Mouse (Mus musculus) hindbrain, embryonic 10.5 days (tissue): ENCODE measurements around the gene Olfr98. TPM values are rescaled to one million over a fixed set of nuclear protein-coding genes. Genes with fewer than 3 reads are reported as not detected.
"Not testable (repeated sequence)": the region's sequence is repeated elsewhere in the genome, so short reads cannot be mapped to it uniquely, and the experiment has no call there.

Experiments
- DNase-seq: peaks from one replicate; pipeline ENCODE4 v3.0.0-alpha.2; 2017; ENCODE audit warnings: low spot score
- H3K27ac ChIP-seq: fragments of 300-500 bp; sonication (generic); 2 replicates; pipeline ENCODE4 v1.5.1; 2016; ENCODE audit warnings: mild to moderate bottlenecking, moderate library complexity
- H3K27me3 ChIP-seq: fragments of 300-500 bp; sonication (generic); 2 replicates; pipeline ENCODE4 v1.6.1; 2016; ENCODE audit warnings: mild to moderate bottlenecking; ENCODE audit not compliant: poor library complexity, insufficient read depth, severe bottlenecking
- H3K36me3 ChIP-seq: fragments of 300-500 bp; sonication (generic); 2 replicates; pipeline ENCODE4 v1.6.1; 2016; ENCODE audit warnings: mild to moderate bottlenecking, moderate library complexity
- H3K4me1 ChIP-seq: fragments of 300-500 bp; sonication (generic); replicated peaks from 2 replicates; pipeline ENCODE4 v1.6.1; 2016; ENCODE audit warnings: mild to moderate bottlenecking
- H3K4me3 ChIP-seq: fragments of 300-500 bp; sonication (generic); 2 replicates; pipeline ENCODE4 v1.5.1; 2016; ENCODE audit warnings: mild to moderate bottlenecking, moderate library complexity
- H3K9me3 ChIP-seq: fragments of 300-500 bp; sonication (generic); 2 replicates; pipeline ENCODE4 v1.6.1; 2016; ENCODE audit warnings: mild to moderate bottlenecking, moderate library complexity
- WGBS: fragments of 180-500 bp; shearing (Covaris S2); methylation state at CpG from one replicate; pipeline ENCODE4 v1.1.7; 2016; 5-methylcytosine and 5-hydroxymethylcytosine counted together
- polyA plus RNA-seq: library from polyadenylated mRNA; unstranded; fragments of >200 nt; fragmentation: Nextera tagmentation; extraction: Ambion mirVana; gene quantifications from 2 replicates; pipeline ENCODE4 v1.2.1, GENCODE M21; 2016

Olfr98 gene
- polyA plus RNA-seq, 1 experiment from 2014 or later: not detected

DNA sequence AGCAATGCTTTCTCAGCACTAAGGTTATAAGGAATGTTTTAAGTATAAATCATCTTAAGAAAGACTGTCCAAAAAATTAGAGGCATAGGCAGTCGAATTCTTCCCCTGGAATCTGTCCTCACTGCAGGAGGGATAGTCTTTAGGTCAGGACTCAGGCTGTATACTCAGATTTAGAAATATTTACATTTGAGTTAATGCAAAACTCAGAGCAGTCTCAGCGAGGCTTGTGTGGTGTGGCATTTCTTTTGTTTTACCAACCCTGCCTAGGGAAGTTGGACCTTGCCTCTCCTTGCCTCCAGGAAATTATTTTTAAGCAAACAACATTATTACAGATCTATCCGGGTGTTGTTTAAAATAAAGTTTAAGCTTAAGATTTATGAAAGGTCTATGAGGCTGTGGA is 21.4 kb downstream of the Olfr98 start:
- H3K9me3 ChIP-seq: 0 out of 2 replicates have a peak, but pooled peaks cover 5% of the 10 kb centered on the region
- H3K36me3 ChIP-seq: no peaks in the 10 kb centered on the region
- H3K4me1 ChIP-seq: no peaks in the 10 kb centered on the region
- H3K4me3 ChIP-seq: no peak overlapping the region
- no peak overlapping the region for H3K27ac ChIP-seq
- WGBS: 63% methylated on average over 3 of the region's 3 CpGs
- H3K27me3 ChIP-seq: no peaks in the 10 kb centered on the region
- DNase-seq: no peak

DNA sequence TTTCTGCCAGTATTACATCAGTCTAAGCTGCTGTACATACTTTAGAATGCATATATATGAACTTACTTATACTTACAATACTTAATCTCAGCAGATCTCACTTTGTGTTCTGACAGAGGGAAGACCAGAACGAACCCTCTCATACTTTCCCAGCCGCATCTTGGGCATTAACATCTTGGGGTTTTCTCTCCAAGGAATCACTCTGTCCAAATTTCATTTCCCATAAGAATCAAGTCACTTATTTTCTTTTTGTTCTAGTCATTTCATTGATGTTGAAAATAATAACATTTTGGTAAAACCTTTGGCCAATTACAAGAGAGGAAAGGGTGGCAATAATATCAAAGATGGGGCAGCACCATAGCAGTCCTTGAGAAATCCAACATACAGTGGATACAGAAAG is 26.3 kb downstream of the Olfr98 start, which contains the start of gene Olfr97:
Gene Olfr97 (minus strand): TSS at position 101 of the 400 bp plus-strand sequence.
- WGBS: 95% methylated on average over 2 of the region's 2 CpGs

DNA sequence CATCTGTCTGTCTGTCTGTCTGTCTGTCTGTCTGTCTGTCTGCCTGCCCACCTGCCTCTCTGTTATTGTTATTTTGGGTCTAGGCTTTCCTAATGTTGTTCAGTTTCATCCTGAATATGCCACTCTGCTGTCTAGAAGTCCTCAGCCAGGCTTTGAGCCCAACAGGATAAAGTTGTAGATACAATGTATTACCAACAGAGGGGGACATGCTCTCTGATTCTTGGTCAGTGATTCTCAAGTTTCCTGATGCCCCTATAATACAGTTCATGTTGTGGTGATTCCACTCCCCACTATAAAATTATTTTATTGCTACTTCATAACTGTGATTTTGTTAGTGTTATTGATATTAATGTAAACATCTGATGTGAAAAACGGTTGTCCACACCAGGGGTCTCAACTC is 41.7 kb downstream of the Olfr98 start:
- no peak overlapping the region for H3K27ac ChIP-seq
- 0 out of 2 replicates have a peak, but pooled peaks cover 8% of the 10 kb centered on the region for H3K9me3 ChIP-seq
- no peaks in the 10 kb centered on the region for H3K36me3 ChIP-seq
- no peak overlapping the region for H3K4me3 ChIP-seq
- no peak for DNase-seq
- no peaks in the 10 kb centered on the region for H3K4me1 ChIP-seq
- 20% methylated on average over 1 of the region's 1 CpGs for WGBS
- H3K27me3 ChIP-seq: no peaks in the 10 kb centered on the region

More for the DNA sequence above, 26.3 kb downstream of the Olfr98 start, which contains the start of gene Olfr97:
- not testable (repeated sequence) for H3K36me3 ChIP-seq, H3K27ac ChIP-seq, DNase-seq, H3K27me3 ChIP-seq, H3K9me3 ChIP-seq, H3K4me3 ChIP-seq, H3K4me1 ChIP-seq

DNA sequence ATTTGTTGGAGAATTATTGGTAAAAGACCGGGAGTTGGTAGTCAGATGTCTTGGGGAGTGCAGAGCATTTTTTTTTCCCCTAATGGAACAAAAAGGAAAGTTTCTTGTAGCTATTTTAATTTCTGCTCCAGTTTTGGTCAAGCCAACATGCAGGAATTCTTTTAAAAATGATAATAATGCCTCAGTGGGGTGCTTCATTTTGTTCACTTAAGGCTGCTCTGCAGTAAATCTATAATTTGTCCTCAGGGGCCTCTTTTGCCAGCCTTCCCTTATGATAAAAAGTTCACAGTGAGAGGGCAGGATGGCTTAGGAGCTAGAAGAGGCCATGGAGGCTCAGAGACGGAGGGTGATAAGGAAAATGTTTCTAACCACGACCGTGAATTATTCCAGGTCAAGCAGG is 43.7 kb downstream of the Olfr98 start, which contains the start of gene Olfr96:
Gene Olfr96 (plus strand): TSS at position 301 of the 400 bp plus-strand sequence.
- WGBS: 64% methylated on average over 4 of the region's 4 CpGs
- H3K4me3 ChIP-seq: no peak within 1 kb of the TSS
- H3K27ac ChIP-seq: no peak within 1 kb of the TSS
- H3K36me3 ChIP-seq: no peaks in the 10 kb centered on the region
- H3K9me3 ChIP-seq: 0 out of 2 replicates have a peak, but pooled peaks cover 10% of the 10 kb centered on the region
- H3K27me3 ChIP-seq: no peaks in the 10 kb centered on the region
- DNase-seq: no peak
- no peaks in the 10 kb centered on the region for H3K4me1 ChIP-seq

DNA sequence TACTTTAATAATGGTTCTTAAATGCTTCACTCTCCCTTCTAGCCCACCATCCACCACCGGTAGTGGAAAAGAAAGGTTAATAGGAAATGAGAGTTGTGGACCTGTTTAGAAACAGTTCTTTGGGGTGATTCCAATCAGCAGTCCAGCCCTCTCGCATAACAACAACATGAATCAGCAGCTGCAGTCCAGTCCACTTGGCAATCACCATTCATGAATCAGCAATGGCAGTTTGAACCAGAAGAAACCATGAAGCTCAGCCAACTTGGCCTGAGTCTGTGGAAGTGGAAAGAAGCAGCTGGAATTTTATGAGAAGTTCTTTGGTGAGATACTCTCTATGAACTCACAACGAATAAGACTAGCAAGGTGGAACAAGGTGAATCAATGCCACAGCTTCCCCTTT is 45.1 kb downstream of the Olfr98 start:
- no peak for DNase-seq
- Histone ChIP-seq H3K27ac (no peak overlapping the region), H3K4me3 (no peak overlapping the region), H3K4me1 (no peaks in the 10 kb centered on the region), H3K36me3 (no peaks in the 10 kb centered on the region), H3K27me3 (no peaks in the 10 kb centered on the region), H3K9me3 (0 out of 2 replicates have a peak, but pooled peaks cover 10% of the 10 kb centered on the region)
- 87% methylated on average over 3 of the region's 3 CpGs for WGBS

DNA sequence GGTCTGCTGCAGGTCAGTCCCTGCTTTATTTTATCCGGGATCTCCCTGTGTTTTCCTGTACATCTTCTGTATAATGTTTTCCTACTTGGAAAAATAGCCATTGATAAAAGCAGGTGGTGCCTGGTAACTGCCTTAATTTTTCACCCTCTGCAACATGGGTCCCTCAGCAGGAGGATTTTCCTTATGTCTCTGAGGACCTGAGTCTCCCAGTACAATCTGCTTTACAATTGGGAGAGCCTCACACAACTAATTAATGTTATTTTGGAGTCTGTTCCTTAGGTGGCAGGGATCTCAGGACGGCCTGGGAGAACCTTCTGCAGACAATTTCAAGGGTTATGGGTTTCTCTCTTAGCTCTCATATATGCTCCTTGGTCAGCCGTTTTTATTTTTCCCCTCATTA is 50.5 kb downstream of the Olfr98 start, which contains the start of gene Olfr95:
Gene Olfr95 (minus strand): TSS at position 101 of the 400 bp plus-strand sequence.
- Histone ChIP-seq H3K27ac (no peak within 1 kb of the TSS), H3K36me3 (no peaks in the 10 kb centered on the region), H3K27me3 (peaks cover 26% of the 10 kb centered on the region), H3K4me3 (no peak within 1 kb of the TSS), H3K9me3 (0 out of 2 replicates have a peak, but pooled peaks cover 10% of the 10 kb centered on the region), H3K4me1 (peaks cover 9% of the 10 kb centered on the region)
- DNase-seq: no peak
- WGBS: 77% methylated on average over 3 of the region's 3 CpGs

Other genes starting within 250 kb of the Olfr98 start
- 0.19 and 0.34 TPM in 2 replicates for gene Mog, start 240.4 kb downstream of the Olfr98 start, polyA plus RNA-seq
- 10.8 and 17.0 TPM in 2 replicates for gene Gabbr1, start 217.8 kb downstream of the Olfr98 start, polyA plus RNA-seq
- gene Olfr90, start 175.2 kb downstream of the Olfr98 start, polyA plus RNA-seq: 0.08 TPM in 1 of 2 replicates, not detected in the other
- gene Olfr91, start 165.5 kb downstream of the Olfr98 start, polyA plus RNA-seq: not detected in 2 replicates
- not detected in 2 replicates for gene Olfr92, start 143.7 kb downstream of the Olfr98 start, polyA plus RNA-seq
- not detected in 2 replicates for gene Olfr93, start 102.3 kb downstream of the Olfr98 start, polyA plus RNA-seq
- gene Ubd, start 69.9 kb downstream of the Olfr98 start, polyA plus RNA-seq: not detected in 2 replicates
- gene Olfr94, start 62.8 kb downstream of the Olfr98 start, polyA plus RNA-seq: not detected in 2 replicates
- not detected in 2 replicates for gene Olfr95, start 50.6 kb downstream of the Olfr98 start, polyA plus RNA-seq
- not detected in 2 replicates for gene Olfr96, start 43.6 kb downstream of the Olfr98 start, polyA plus RNA-seq
- not detected in 2 replicates for gene Olfr97, start 26.4 kb downstream of the Olfr98 start, polyA plus RNA-seq
- 1.1 and 1.4 TPM in 2 replicates for gene H2-M3, start 6.5 kb upstream of the Olfr98 start, polyA plus RNA-seq
- not detected in 2 replicates for gene Olfr99, start 19.7 kb upstream of the Olfr98 start, polyA plus RNA-seq
- gene Olfr101, start 40.6 kb upstream of the Olfr98 start, polyA plus RNA-seq: not detected in 2 replicates
- not detected in 2 replicates for gene Olfr102, start 53.3 kb upstream of the Olfr98 start, polyA plus RNA-seq
- gene Olfr103, start 75.9 kb upstream of the Olfr98 start, polyA plus RNA-seq: not detected in 2 replicates
- not detected in 2 replicates for gene Olfr104-ps, start 95.8 kb upstream of the Olfr98 start, polyA plus RNA-seq
- gene Olfr105-ps, start 115.3 kb upstream of the Olfr98 start, polyA plus RNA-seq: not detected in 2 replicates
- not detected in 2 replicates for gene Olfr106-ps, start 126.6 kb upstream of the Olfr98 start, polyA plus RNA-seq
- not detected in 2 replicates for gene Olfr107, start 135.5 kb upstream of the Olfr98 start, polyA plus RNA-seq
- gene Olfr108, start 181.7 kb upstream of the Olfr98 start, polyA plus RNA-seq: not detected in 2 replicates
- not detected in 2 replicates for gene Olfr109, start 195.2 kb upstream of the Olfr98 start, polyA plus RNA-seq
- not detected in 2 replicates for gene H2-M2, start 219.8 kb upstream of the Olfr98 start, polyA plus RNA-seq
- gene Olfr110, start 228.7 kb upstream of the Olfr98 start, polyA plus RNA-seq: not detected in 2 replicates
- gene Olfr111, start 244.3 kb upstream of the Olfr98 start, polyA plus RNA-seq: not detected in 2 replicates